Mouse (Mus musculus) erythroblast, embryonic 14.5 days (primary cell): ENCODE measurements around the gene Ap1m2. TPM values are rescaled to one million over a fixed set of nuclear protein-coding genes. Genes with fewer than 3 reads are reported as not detected.

Source experiments
- H3K27me3 ChIP-seq: 2 replicates; pipeline ENCODE4 v1.6.1; 2012; ENCODE audit warnings: inconsistent platforms; ENCODE audit not compliant: control insufficient read depth
- H3K36me3 ChIP-seq: 2 replicates; pipeline ENCODE4 v1.6.1; 2012; ENCODE audit warnings: mild to moderate bottlenecking, inconsistent platforms; ENCODE audit not compliant: control insufficient read depth
- H3K4me1 ChIP-seq: 2 replicates; pipeline ENCODE4 v1.6.1; 2012; ENCODE audit warnings: inconsistent platforms; ENCODE audit not compliant: control insufficient read depth
- H3K4me3 ChIP-seq: replicated peaks from 2 replicates; pipeline ENCODE3; 2012; ENCODE audit warnings: moderate library complexity, mild to moderate bottlenecking, inconsistent platforms
- H3K9me3 ChIP-seq: 2 replicates; pipeline ENCODE4 v1.6.1; 2012; ENCODE audit warnings: low read length, inconsistent platforms, mixed read lengths; ENCODE audit not compliant: control insufficient read depth
- GATA1 ChIP-seq: IDR thresholded peaks from 2 replicates; pipeline ENCODE4 v1.6.1; 2012; ENCODE audit warnings: low read length, inconsistent platforms, mixed read lengths
- TAL1 ChIP-seq: IDR thresholded peaks from 3 replicates; pipeline ENCODE4 v1.6.1; 2012; ENCODE audit warnings: low read length, inconsistent platforms, mixed read lengths
- polyA plus RNA-seq: library from polyadenylated mRNA; stranded (reverse); fragments of >175 nt; gene quantifications from 2 replicates; pipeline ENCODE4 v1.2.3, GENCODE M21; 2012

The Ap1m2 gene
- polyA plus RNA-seq, 1 experiment, result not detected

DNA sequence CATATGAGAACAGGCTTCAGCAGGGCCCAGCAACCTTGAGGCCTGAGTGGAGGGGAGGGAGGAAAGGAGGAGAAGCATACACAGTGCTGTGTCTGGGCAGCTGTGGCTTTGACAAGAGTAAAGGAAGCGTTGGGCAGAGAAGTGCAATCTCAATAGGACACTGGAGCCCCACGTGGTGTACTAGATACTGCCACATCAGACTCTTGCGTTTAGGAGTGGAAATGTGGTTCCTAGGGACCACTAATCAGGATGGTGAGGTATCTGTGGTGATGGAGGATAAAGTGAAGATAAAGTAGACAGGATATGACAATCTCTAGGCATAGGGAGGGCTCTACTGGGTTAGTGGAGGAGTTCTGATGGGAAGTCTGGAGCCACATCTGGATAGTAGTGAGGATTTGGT is 25.4 kb downstream of the Ap1m2 start:
- Histone ChIP-seq H3K36me3 (peaks cover 80% of the 10 kb centered on the region), H3K27me3 (no peaks in the 10 kb centered on the region), H3K4me1 (peaks cover 44% of the 10 kb centered on the region), H3K9me3 (no peaks in the 10 kb centered on the region), H3K4me3 (peak overlapping the region; percentile 79)
- no peak for TF ChIP-seq GATA1
- TF ChIP-seq TAL1, result no peak

- no peak for TF ChIP-seq TAL1
- no peak for TF ChIP-seq GATA1
- no peak overlapping the region for H3K4me3 ChIP-seq
- no peaks in the 10 kb centered on the region for H3K27me3 ChIP-seq
- no peaks in the 10 kb centered on the region for H3K9me3 ChIP-seq
- H3K36me3 ChIP-seq, result peaks cover 91% of the 10 kb centered on the region
- H3K4me1 ChIP-seq, result peaks cover 37% of the 10 kb centered on the region
Observed at GRCm38 (mm10) chr9:21283994-21284393, 28.1 kb downstream of the Ap1m2 start.

GRCm38 (mm10) chr9:21283591-21283990 is 28.5 kb downstream of the Ap1m2 start:
- TF ChIP-seq GATA1 (no peak), TAL1 (no peak)
- H3K27me3 ChIP-seq, result no peaks in the 10 kb centered on the region
- H3K36me3 ChIP-seq, result peaks cover 91% of the 10 kb centered on the region
- H3K4me3 ChIP-seq, result no peak overlapping the region
- no peaks in the 10 kb centered on the region for H3K9me3 ChIP-seq
- H3K4me1 ChIP-seq, result peaks cover 33% of the 10 kb centered on the region

DNA sequence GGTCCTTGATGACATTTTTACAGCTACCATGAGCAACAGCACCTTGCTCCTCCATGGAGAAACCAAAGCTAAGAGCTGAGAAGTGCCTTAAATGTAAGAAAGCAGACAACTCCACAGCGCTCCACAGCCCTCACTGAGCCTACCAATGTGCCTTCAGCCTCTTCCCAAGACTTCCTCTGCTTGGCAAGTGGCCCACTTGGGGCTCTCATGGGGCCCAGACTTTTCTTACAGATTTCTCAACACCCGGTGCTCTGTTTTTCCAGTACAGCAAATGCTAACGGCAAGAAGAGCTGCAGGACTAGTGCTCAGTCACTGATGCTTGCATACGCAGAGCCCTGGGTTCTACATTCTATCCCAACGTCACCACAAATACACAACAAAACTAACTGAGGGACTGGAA is 34.4 kb downstream of the Ap1m2 start:
- Histone ChIP-seq H3K36me3 (peaks cover 97% of the 10 kb centered on the region), H3K4me1 (peaks cover 34% of the 10 kb centered on the region), H3K4me3 (no peak overlapping the region), H3K9me3 (no peaks in the 10 kb centered on the region), H3K27me3 (no peaks in the 10 kb centered on the region)
- TF ChIP-seq TAL1 (no peak), GATA1 (no peak)

GRCm38 (mm10) chr9:21276307-21276706 is 35.8 kb downstream of the Ap1m2 start:
- H3K4me3 ChIP-seq, result no peak overlapping the region
- no peaks in the 10 kb centered on the region for H3K27me3 ChIP-seq
- no peaks in the 10 kb centered on the region for H3K9me3 ChIP-seq
- TF ChIP-seq TAL1, result no peak
- TF ChIP-seq GATA1, result no peak
- H3K4me1 ChIP-seq, result peaks cover 38% of the 10 kb centered on the region
- peaks cover 97% of the 10 kb centered on the region for H3K36me3 ChIP-seq

DNA sequence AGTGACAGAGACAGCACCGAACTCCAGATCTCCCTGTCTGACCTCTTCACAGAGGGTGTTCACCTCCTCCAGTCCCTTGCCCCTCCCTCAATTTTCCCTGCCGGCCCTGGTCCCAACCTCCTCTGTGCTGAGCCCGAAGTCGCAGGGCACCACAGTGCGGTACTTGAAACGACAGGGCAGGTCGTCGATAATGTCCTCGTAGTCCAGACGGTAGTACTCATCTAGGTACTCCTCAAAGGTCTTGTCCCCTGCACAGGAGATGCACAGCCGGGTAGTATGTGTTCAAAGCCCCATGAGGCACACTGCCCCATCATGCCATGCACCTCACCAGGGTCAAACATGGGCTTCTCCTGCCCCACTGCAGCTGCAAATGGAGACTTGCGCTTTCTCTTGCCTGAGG is 36.4 kb downstream of the Ap1m2 start:
- Histone ChIP-seq H3K9me3 (no peaks in the 10 kb centered on the region), H3K4me3 (no peak overlapping the region), H3K36me3 (peaks cover 97% of the 10 kb centered on the region), H3K27me3 (no peaks in the 10 kb centered on the region), H3K4me1 (peaks cover 42% of the 10 kb centered on the region)
- TF ChIP-seq TAL1, result no peak

GRCm38 (mm10) chr9:21275013-21275710 is 37.0 kb downstream of the Ap1m2 start:
- no peak for TF ChIP-seq GATA1
- TF ChIP-seq TAL1, result peak; percentile 36; the same call in 1 of the 3 replicates
- peaks cover 47% of the 10 kb centered on the region for H3K4me1 ChIP-seq

GRCm38 (mm10) chr9:21274336-21274735 is 37.8 kb downstream of the Ap1m2 start:
- Histone ChIP-seq H3K9me3 (no peaks in the 10 kb centered on the region), H3K4me1 (peaks cover 52% of the 10 kb centered on the region), H3K36me3 (peaks cover 99% of the 10 kb centered on the region), H3K27me3 (no peaks in the 10 kb centered on the region), H3K4me3 (no peak overlapping the region)
- TF ChIP-seq TAL1, result no peak
- no peak for TF ChIP-seq GATA1

More at GRCm38 (mm10) chr9:21275013-21275710, 37.0 kb downstream of the Ap1m2 start:
- Histone ChIP-seq H3K9me3 (no peaks in the 10 kb centered on the region), H3K4me3 (no peak overlapping the region), H3K36me3 (peaks cover 99% of the 10 kb centered on the region), H3K27me3 (no peaks in the 10 kb centered on the region)

DNA sequence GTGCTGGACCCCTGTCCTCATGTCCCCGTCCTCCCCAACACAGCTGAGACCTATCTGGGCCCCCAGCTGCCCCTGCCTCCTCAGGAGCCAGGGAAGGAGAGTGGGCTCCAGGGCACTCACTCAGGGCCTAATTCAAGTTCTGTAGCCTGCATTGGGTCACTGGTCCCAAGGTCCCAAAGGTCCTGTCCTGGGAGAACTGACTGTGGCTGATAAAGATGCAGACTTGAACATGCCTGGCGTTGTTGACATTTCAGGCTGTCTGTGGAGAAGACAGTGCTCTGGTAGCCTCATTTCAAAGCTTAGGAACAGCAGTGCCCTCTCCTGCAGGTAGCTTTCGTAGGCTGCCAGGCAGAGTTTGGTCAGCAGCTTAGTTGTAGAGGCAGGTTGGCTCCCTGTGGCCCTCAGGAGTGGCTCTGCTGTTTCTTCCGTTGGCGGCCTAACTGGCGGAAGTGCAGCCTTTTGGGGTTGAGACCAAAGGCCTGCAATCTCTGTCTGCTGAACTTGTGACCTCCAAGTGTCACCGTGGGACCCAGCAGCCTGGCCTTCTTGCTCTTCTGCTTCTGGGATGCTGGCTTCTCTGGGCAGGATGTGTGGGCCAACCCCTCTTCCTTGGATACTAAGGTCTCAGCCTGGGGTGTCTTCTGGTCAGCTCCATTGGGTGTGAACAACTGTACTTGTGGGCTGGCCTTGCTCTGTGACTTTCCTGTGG is 38.5 kb downstream of the Ap1m2 start:
- H3K4me1 ChIP-seq, result peaks cover 55% of the 10 kb centered on the region

DNA sequence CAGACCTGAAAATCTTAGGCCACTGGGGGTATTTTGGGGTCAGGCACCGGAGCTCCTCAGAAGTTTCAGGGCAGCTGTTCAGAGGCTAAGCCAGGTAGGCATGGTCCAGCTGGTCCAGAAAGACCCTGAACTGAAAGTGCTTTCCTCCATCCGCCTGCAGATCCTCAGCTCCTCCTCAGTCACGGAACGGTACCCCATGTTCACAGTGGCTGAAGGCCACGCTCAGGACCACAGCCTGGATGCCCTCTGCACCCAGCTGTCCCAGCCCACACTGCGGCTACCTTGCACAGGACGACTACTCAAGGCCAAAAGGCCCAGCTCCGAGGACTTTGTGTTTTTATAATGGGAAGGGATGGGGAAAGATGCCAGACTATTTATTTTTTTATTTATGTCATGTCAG is 39.0 kb downstream of the Ap1m2 start:
- no peaks in the 10 kb centered on the region for H3K27me3 ChIP-seq
- peaks cover 60% of the 10 kb centered on the region for H3K4me1 ChIP-seq
- TF ChIP-seq TAL1, result no peak
- TF ChIP-seq GATA1, result no peak
- no peaks in the 10 kb centered on the region for H3K9me3 ChIP-seq
- no peak overlapping the region for H3K4me3 ChIP-seq
- H3K36me3 ChIP-seq, result peaks cover 100% of the 10 kb centered on the region

More for the DNA sequence above, 38.5 kb downstream of the Ap1m2 start:
- no peak for TF ChIP-seq TAL1
- no peak for TF ChIP-seq GATA1
- no peak overlapping the region for H3K4me3 ChIP-seq
- no peaks in the 10 kb centered on the region for H3K27me3 ChIP-seq
- H3K9me3 ChIP-seq, result no peaks in the 10 kb centered on the region
- peaks cover 99% of the 10 kb centered on the region for H3K36me3 ChIP-seq
